ENCODE assay signal across 10 mouse cellular contexts in the genomic region with DNA sequence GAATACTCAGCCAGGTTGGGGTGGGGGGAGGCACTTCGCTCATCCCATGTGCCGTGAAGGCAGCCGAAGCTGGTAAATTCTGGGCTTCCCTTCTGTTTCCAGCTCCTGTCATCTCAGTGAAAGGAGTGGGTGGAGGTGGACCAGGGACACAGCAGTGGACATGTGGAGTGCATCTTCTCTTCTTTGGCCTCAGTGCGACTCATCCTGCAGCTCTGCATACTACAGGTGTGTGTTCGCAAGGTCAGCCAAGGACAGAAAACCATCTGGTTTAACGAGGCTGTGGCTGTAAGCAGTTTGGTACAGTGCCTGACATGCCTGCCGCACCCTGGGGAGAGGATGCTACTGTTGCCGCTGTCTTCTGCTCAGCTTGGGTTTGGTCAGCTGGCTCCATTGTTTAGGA.
DNase-seq lines count a peak whose midpoint lies in the region; ATAC-seq and TF ChIP-seq lines count a peak whose summit lies in the region.
"Had no signal": no experiment of that assay in that cellular context is flagged by ENCODE, and none has a peak within 500 bp of the region (broad histone marks: within the 10 kb centered on the region; RNA-seq: fewer than 3 reads in every experiment).

No protein-coding gene starts in this region.

- DNase-seq in left cerebral cortex, adult 2 months (ENCODE audit: extremely low spot score in 1 of 2, low spot score in 2 of 2): peak in 1 of 2 experiments; percentile 47
- no peak for DNase-seq in left cerebral cortex, postnatal 10 days (ENCODE audit: extremely low spot score in 1 of 2, low spot score in 2 of 2)
- peak; percentile 58 to 59 for DNase-seq in cerebellum, postnatal 14 days
- peak; percentile 41 for DNase-seq in layer of hippocampus, adult 9-11 months
- no peak for DNase-seq in spleen, adult 12 weeks (ENCODE audit: low spot score)
- DNase-seq: kidney, adult 18-20 months; liver, embryonic 13.5 days had no signal

- H3K4me3 ChIP-seq in left cerebral cortex, adult 2 months: no peak overlapping the region; the same call in 1 of the 2 replicates
- no peak overlapping the region for H3K4me3 ChIP-seq in olfactory bulb, adult 2 months (ENCODE audit: insufficient read depth, low read depth, low read length)
- H3K4me3 ChIP-seq: heart, embryonic 15.5 days; liver, embryonic 13.5 days had no signal

- no peak for ATAC-seq in CD4-positive, CD25-positive, alpha-beta regulatory T cell, adult 4 months

- peaks cover 41% of the 10 kb centered on the region for H3K4me1 ChIP-seq in olfactory bulb, adult 2 months (ENCODE audit: control insufficient read depth, insufficient read depth, low read length)
- H3K4me1 ChIP-seq: liver, embryonic 13.5 days had no signal

- no peak; the same call in 1 of the 2 replicates for TF ChIP-seq CTCF in left cerebral cortex, adult 2 months (IDR thresholded peaks at IDR 0.05)
- TF ChIP-seq CTCF in olfactory bulb, adult 2 months (IDR thresholded peaks at IDR 0.05; ENCODE audit: insufficient read depth, low read depth, low read length): no peak

- 42% methylated on average over 8 of the region's 8 CpGs for WGBS in olfactory bulb, adult 2 months

- no peak for TF ChIP-seq POLR2A in olfactory bulb, adult 2 months (IDR thresholded peaks at IDR 0.05; ENCODE audit: insufficient read depth, low read depth, low read length)

- intact Hi-C loops in left cerebral cortex, adult 2 months (cut with DNase I): loop anchor here (2.0 to 10.0 kb wide), 8 partner anchors 150 to 733 kb away; no protein-coding TSS in a partner anchor
- intact Hi-C loops in left cerebral cortex, postnatal 10 days (cut with DNase I): loop anchor here (5.0 kb wide), 1 partner anchor 385 kb away; a partner anchor contains a TSS

- peak overlapping the region; percentile 84 for H3K27ac ChIP-seq in left cerebral cortex, adult 2 months
- H3K27ac ChIP-seq in olfactory bulb, adult 2 months (ENCODE audit: insufficient read depth, low read depth, low read length): peak overlapping the region; percentile 85
- H3K27ac ChIP-seq: heart, embryonic 15.5 days; liver, embryonic 13.5 days had no signal

Comparison
In these comparisons a context has a peak if more than half of its experiments do, and no peak if none do; other contexts are left out.
1. DNase-seq: peak in cerebellum, postnatal 14 days (2 of 2) and layer of hippocampus, adult 9-11 months (single experiment); none in left cerebral cortex, postnatal 10 days (0 of 2) and spleen, adult 12 weeks (single experiment).